Mouse (Mus musculus) cerebellum, adult 9-11 months (tissue): ENCODE data around the gene Abat.

Source experiments
- DNase-seq: peaks from one replicate; pipeline ENCODE4 v3.0.0; 2022

Abat gene

DNA sequence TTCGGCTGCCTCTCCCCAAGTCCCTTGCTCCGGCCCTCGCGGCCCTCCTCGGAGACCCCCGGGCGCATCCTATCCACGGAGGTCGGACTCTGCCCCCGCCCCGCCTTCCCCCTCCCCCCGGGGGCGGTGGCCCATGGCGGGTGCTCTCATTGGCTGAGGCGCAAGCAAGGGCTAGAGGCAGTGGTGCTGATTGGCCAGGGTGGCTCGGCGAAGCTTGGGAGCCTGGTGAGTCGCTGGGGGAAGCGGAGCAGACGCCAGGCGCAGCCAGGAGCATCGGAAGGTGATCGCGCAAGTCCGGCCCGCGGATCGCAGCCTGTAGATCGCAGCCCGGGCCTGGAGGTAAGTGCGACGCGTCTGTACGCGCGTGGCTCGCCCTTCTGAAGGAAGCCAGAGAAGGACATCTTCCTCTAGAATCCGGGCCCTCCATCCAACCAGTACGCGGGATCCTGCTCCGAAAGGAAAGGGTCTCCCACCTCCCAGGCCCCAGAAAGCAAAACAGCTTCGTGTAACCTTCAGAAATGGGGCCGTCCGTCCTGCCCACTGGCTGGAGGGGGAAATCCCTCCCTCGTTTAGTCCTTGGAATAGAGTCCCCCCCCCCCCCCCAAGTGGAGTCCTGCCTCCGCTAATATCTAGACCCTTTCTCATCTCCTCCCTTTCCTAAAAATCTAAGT, at the start of gene Abat:
Gene Abat (plus strand): TSS at position 194 of the 671 bp plus-strand sequence.
- peak; percentile 95 for DNase-seq

DNA sequence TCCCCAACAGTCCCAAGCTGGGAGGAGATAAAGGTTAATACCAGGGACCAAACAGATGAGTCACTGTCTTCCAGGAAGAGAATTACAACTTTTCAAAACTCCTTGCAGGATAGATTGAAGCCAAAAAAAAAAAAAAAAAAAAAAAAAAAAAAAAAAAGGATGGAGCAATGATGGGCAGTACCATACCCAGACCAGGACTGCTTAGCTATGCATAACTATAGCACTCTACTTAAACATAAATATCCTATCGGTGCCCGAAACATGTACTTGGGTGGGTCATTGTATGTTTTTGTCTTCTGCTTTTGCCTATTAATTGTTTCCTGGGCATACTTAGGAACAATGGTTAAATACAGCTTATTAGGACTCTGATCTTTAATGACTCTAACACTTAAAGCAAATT, 43.1 kb upstream of the Abat start:
- no peak for DNase-seq

DNA sequence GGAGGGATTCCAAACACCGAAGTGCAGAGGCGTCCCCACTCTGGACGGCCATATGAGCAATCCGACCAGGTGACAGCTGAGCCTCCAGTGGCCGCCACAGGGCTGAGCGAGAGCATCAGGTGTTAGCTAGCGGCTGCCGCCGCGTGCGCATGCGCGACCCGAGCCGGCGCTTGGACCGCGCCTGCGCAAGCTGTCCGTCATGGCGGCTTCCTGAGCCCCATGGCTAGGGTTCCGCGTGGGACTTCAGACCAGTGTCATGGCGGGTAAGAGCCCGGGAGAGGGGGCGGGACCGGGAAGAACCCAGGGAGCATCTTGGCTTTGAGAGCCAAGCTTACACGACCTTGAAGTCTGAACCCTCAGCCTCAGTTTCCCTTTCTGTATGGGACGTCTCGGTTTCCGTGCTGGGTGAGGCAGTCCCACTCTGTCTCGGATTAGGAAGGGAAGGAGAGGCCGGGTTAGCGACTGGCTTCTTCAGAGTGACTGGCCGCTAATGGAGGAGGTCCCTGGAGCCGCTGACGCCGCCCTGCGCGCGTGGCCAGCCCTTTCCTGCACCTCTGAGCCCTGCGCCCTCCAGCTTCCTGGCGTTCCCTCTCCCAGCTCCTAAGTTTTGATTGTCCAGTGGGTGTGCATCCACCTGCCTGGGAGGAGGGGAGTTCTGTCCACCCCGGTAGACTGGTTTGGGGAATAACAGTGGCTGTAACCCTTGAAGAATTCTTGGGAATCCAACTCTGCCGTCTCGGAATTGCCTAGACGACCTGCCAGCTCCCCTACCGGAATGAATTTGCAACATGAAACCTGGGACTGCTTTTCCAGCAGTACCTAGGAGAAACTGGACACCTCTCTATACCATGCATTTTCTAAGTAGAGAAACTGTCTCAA, 42.4 kb upstream of the Abat start, which contains the start of gene Mettl22:
Gene Mettl22 (plus strand): TSS at position 186 of the 879 bp plus-strand sequence.
- DNase-seq, result peak; percentile 93

DNA sequence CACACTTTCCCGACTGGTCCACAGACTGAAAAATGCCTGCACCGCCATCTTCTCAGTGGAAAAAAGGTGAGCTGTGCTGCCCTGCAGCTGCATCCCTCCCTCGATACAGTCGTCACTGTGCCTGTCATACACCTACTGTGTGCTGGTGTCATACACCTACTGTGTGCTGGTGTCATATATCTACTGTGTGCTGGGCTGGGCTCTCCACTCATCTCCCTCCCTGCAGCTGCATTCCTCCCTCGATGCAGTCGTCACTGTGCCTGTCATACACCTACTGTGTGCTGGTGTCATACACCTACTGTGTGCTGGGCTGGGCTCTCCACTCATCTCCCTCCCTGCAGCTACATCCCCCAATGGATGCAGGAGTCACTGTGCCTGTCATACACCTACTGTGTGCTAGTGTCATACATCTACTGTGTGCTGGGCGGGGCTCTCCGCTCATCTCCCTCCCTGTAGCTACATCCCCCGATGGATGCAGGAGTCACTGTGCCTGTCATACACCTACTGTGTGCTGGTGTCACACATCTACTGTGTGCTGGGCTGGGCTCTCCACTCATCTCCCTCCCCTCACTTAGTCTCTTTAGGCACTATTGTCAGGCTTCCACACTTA, 25.7 kb upstream of the Abat start:
- DNase-seq, result no peak

- DNase-seq, result peak; percentile 22
Measured at GRCm38 (mm10) chr16:8489340-8489739, 23.9 kb upstream of the Abat start.

DNA sequence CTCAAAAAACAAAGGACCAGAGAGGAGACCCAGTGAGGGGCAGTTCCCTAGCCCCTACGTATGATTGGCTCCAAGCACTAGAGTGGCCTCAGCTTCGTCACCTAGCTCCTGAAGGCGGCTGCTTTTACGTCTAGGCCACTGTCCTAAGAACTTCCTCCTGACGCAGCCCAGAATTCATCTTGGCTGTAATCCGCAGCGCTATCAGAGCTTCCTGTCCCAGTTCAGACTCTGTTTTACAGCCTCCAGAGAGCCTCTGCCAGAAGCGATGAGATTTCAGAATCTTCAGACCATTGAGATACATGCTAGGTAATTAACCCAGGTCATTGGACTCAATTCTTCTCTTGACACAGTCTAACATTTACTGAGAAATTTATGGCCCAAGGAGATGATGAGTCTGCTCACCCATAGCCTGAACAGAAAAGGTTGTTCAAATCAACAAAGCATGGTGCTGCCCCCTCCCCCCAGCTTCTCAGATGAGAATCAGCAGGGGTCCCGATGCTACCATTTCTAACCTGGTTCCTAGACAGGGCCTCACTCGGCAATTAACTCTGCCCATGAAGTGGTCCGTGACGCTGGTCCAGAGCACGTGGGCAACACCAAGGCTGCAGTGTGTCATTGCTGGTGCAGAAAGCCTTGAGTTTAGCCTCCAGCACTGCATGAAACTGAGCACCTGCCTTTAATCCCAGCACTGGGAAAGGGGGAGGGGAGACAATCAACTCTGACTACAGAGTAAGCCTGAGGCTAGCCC, 21.3 kb upstream of the Abat start:
- DNase-seq, result no peak

DNA sequence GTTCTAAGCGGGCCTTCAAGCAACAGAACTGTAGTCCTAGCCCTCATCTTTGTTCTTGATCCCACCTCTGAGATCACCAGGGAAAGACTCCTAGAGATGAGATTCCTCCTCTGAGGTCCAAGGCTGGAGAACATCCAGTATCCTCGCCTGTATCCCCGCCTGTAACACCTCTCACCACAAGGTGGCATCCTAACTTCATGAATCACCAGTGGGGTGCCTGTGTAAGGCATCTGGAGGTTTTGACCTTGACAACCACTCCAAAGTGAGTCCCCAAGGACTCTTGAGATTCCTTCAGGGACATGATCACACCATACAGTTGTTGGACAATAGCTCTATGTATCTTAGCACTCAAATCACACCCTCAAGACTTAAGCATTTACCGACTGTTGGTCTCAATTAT, 19.0 kb upstream of the Abat start:
- peak; percentile 49 for DNase-seq

GRCm38 (mm10) chr16:8496967-8497366, 16.3 kb upstream of the Abat start:
- no peak for DNase-seq

GRCm38 (mm10) chr16:8504271-8504670, 9.0 kb upstream of the Abat start:
- DNase-seq, result no peak

- no peak for DNase-seq
Measured at GRCm38 (mm10) chr16:8509894-8510293, 3.3 kb upstream of the Abat start.

DNA sequence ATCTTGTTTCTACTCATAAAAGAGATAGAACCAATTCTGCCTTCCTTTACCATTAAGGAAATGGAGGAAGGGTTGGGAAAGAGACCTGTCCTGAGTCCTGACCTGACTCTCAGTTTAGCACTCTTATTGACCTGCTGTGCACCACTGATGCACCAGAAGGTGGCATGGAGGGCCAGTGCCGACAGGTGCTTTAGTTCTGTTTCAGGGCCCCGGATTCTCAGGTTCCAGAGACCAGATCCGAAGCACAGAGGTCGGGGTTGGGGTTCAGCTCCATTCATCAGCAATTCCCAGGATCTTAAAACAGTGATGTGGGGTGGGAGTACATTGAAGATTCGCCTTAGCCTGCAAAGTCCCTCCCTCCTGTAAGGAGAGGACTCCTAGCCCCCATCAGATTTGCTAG, 399 bp upstream of the Abat start:
- DNase-seq, result no peak

DNA sequence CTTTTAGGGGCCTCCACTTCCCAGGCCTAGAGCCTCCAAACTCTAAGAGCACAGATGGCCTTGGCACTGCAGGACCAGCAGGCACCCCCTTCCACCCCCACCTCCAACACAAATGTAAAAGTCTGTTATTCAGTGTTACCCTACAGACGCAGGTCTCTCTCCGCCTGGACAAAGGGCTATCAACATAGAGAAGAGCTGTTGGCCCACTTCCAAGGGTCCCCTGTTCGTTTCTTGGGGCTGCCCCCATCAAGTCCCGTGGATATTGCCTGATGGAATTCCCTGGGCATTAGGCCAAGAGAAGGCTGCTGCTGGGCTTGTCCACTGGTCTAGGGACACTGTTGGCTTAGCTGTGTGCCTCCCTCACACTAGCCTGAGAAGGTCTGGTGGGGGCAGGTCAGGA, 951 bp downstream of the Abat start:
- DNase-seq, result peak; percentile 65

DNA sequence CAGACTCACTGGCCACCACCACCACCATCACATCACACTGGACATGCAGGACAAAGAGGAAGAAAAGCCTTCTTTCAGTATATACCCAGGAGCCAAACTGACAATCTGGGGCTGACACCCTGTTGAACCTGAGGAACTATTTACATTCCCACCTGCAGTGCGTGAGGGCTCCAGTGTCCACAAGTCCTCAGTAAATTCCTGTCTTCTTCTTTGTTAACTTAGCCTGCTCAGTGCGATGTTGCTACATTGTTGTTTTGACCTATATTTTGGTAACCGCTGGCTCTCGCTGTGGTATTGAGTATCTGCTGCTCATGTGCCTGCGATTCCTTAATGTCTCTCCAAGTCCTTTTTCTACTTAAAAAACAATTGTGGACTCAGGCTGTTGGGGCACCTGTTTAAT, 7.3 kb downstream of the Abat start:
- no peak for DNase-seq

DNA sequence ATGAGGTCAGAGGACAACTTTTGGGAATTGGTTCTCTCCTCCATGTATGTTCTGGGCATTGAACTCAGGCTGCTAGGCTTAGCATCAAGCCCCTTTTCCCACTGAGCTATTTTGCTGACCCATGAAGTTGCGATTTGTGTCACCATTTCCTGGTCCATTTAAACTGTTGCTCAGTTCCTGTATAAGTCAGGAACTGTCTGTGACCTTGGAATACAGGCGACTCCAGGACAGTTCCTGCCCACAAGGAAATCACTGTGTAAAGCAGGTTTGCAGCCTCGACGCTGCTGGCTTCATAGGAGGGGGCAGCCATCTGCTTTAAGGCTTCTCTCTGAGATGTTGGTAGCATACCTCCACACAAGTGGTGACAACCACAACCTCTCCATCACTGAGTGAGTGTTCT, 8.1 kb downstream of the Abat start:
- DNase-seq, result no peak

GRCm38 (mm10) chr16:8523480-8524144, 10.4 kb downstream of the Abat start:
- DNase-seq, result peak; percentile 61

DNA sequence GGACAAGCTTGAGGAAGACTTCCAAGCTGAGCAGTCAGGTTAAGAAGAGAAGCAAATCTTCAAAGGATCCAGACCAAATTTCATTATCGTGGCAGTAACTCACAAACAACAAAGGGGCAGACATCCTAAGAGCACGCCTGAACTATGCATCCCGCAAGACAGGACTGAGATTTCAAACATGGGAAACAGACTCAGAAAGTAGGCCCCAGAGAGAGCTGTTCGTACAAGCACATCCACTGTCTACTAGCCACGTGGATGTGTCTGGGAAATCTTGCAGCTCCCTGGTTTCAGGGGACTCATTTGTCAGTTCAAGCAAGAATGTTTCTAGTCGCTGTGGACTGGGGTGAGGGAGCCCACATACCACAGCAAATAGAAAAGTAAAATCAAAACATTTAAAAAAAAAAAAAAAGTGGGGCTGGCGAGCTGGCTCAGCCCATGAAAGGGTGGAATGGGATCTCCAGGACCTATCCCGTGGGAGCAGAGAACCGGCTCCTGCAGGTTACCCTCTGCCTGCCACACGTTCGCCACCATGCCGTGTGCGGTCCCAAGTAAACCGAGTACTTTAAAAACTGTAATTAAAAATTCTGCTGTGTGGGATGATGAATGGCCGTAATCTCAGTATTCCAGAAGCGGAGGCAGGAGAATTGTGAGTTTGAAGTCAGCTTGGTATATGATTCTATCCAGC, 11.1 kb downstream of the Abat start:
- no peak for DNase-seq

DNA sequence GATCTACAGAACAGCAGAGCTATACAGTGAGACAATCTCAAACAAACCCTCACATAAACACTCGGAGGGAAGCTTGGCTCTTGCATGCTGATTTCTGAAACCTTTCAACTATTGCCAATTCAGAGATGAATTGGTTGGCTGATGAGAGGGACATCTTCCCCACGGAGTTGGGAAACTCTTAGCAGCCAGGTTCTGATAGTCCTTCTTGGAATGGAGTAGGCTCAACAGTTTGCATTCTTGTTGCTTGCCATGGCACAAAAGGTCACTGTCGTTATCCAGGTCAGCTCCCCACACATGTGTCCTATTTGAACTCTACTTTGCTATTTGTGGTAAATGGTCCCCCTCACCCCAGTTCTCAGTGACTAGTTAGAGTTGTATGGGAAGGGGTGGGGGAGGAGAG, 12.1 kb downstream of the Abat start:
- no peak for DNase-seq

GRCm38 (mm10) chr16:8525877-8526276, 12.6 kb downstream of the Abat start:
- DNase-seq, result no peak

DNA sequence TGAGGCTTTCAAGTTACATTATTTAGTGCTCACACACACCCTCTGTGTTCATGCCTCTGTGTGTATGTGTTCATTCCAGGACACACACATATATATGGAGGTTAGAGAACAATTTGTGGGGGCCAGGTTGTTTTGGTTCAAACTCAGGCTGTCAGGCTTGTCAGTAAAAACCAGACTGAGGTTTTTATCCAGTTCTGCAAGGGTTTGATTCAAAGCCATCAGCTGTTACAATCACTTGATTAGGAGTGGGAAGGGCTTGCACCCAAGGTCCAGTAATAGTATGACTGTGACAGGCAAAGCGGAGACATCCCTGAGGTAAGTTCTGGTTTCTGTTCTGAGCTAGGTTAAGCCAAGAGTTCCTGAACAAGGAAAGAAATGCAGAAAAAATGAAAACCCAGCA, 16.2 kb downstream of the Abat start:
- no peak for DNase-seq

GRCm38 (mm10) chr16:8530018-8530417, 16.8 kb downstream of the Abat start:
- no peak for DNase-seq

DNA sequence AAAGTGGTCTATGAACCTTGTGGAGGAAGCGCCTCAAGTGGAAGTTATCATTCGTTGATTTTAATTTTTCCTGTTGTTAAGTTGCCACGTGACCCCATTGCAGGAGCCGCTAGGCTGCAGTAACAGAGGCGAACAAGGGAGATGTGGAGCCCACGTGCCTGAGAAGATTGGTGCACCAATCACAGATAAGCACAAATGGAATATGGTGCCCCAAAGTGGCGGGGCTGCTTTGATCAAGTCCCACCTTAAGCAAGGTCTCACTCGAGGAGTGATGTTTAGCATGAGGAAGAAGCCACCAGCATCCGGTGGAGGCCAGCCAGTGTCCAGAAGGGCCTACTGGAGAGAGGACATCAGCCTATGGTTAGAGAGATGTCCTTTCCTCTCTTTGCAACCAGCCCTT, 19.2 kb downstream of the Abat start:
- DNase-seq, result no peak

DNA sequence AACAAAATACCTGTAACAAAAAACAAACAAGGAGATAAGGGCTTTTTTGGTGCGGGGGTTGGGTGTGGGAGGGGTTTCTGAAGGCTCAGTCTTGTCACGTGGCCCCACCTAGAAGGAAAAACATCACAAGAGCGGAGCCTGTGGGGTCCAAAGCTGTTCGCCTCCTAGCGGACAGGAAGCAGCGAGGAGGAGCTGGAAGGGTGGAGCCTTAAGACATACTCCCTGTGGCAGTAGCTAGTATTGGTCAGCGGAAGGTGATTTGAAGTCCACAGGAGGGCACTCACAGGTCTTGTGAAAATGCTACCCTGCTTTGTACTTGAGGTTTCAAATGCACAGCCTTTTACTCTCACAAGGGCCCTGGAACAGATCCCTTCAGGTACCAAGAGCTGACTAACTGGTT, 19.7 kb downstream of the Abat start:
- no peak for DNase-seq
